Mouse (Mus musculus) E14TG2a.4 (cell line): ENCODE measurements around the gene Klrg1.

ENCODE experiments used
- H3K27me3 ChIP-seq: 2 replicates; pipeline ENCODE4 v1.6.1; 2014; ENCODE audit warnings: low read length, control low read depth; ENCODE audit not compliant: insufficient read depth
- H3K36me3 ChIP-seq: 2 replicates; pipeline ENCODE4 v1.6.1; 2014; ENCODE audit warnings: low read length, control low read depth; ENCODE audit not compliant: insufficient read depth
- H3K4me1 ChIP-seq: replicated peaks from 2 replicates; pipeline ENCODE4 v1.6.1; 2014; ENCODE audit warnings: low read depth, low read length, control low read depth
- H3K4me3 ChIP-seq: replicated peaks from 2 replicates; pipeline ENCODE4 v1.5.1; 2014; ENCODE audit warnings: mild to moderate bottlenecking, low read length
- H3K9me3 ChIP-seq: 2 replicates; pipeline ENCODE4 v1.6.1; 2014; ENCODE audit warnings: low read length, control low read depth
- CTCF ChIP-seq: conservative IDR thresholded peaks from 2 replicates; pipeline ENCODE4 v1.5.1; 2014; ENCODE audit warnings: low read length
- NANOG ChIP-seq: IDR thresholded peaks from 2 replicates; pipeline ENCODE4 v1.6.1; 2014; ENCODE audit warnings: borderline replicate concordance, low read length, mixed read lengths
- POU5F1 ChIP-seq: IDR thresholded peaks from 2 replicates; pipeline ENCODE4 v1.6.1; 2014; ENCODE audit warnings: low read length, borderline replicate concordance

The Klrg1 gene

DNA sequence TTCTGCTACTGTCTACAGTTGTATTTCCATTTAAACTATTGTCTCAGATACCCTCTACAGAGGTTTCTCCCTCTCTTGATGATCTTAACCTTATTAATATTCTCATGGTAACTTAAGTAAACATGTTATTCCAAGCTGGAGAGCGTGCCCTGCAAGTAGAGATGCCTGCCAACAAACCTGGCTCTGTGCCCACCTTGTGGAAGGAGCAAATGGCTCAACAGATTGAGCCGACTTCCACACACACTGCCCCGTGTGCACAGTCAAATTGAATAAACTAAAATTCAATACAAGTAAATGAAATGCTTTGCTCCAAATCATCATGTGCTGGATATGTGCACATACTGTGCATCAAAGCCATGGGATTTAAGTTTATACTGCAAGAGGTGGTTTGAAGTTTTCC is 14.1 kb downstream of the Klrg1 start:
- Histone ChIP-seq H3K4me3 (no peak overlapping the region), H3K4me1 (no peaks in the 10 kb centered on the region), H3K36me3 (no peaks in the 10 kb centered on the region), H3K27me3 (no peaks in the 10 kb centered on the region), H3K9me3 (peaks cover 11% of the 10 kb centered on the region)
- TF ChIP-seq CTCF (no peak), POU5F1 (no peak), NANOG (no peak)

DNA sequence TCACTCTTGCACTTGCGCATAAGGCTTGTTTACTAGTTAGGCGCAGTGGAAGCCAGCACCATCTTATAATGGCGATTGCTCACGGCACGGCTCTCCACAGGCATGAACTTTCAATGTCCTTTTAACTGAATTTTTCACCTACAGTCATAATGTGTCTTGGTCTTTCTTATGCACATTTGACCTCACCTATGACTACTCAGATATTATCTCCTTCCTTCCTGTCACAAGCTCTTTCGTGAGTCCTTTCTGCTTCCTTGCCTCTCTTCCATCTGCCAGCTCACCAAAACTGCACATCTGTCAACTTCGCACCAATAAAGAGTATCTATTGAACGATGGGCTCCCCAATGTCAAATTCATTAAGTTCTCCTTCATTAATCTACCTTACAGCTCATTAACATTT is 20.1 kb downstream of the Klrg1 start:
- Histone ChIP-seq H3K27me3 (peaks cover 7% of the 10 kb centered on the region; the same call in 1 of the 2 replicates), H3K4me3 (no peak overlapping the region), H3K9me3 (peaks cover 30% of the 10 kb centered on the region), H3K4me1 (no peaks in the 10 kb centered on the region), H3K36me3 (no peaks in the 10 kb centered on the region)
- no peak for TF ChIP-seq POU5F1

DNA sequence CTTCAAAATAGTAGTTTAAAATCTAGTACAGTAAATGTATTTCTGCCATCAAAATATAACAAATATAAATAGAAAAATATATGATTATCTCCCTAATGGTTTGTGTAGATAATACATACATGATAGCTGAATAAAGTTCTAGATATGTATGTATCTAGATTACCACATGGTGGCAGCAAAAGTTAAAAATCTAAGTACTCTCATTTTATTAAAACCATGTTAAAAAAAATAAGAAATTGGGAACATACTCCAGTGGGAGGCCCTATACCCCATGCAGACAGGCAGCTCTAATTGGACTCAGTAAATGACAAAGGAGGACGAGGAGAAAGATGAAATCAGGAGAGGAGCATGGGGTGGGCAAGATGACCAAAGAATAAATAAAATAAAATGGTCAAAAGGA is 30.5 kb downstream of the Klrg1 start:
- no peak for TF ChIP-seq POU5F1
- TF ChIP-seq CTCF = no peak
- no peak for TF ChIP-seq NANOG

DNA sequence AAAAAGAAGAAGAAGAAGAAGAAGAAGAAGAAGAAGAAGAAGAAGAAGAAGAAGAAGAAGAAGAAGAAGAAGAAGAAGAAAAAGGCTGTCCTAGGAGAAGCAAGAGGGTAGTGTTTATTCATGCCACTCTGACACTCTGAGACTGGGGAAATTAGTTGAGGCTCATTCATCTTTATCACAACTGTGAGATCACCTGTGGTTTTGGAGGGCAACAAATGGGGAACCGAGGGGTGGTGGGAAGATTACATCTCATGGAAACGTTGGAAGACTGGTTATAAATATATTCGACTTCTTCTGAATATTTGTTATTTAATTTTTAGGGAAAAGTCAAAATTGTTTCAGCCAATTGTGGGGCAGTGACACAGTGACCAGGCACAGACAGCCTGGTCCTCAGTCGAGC is 32.6 kb downstream of the Klrg1 start:
- no peak overlapping the region for H3K4me3 ChIP-seq
- no peaks in the 10 kb centered on the region for H3K36me3 ChIP-seq
- no peaks in the 10 kb centered on the region for H3K27me3 ChIP-seq
- no peaks in the 10 kb centered on the region for H3K9me3 ChIP-seq
- TF ChIP-seq CTCF (no peak), NANOG (no peak), POU5F1 (no peak)
- H3K4me1 ChIP-seq = no peaks in the 10 kb centered on the region

More for the DNA sequence above, 30.5 kb downstream of the Klrg1 start:
- H3K27me3 ChIP-seq = no peaks in the 10 kb centered on the region
- no peaks in the 10 kb centered on the region for H3K36me3 ChIP-seq
- no peaks in the 10 kb centered on the region for H3K4me1 ChIP-seq
- no peak overlapping the region for H3K4me3 ChIP-seq
- H3K9me3 ChIP-seq = no peaks in the 10 kb centered on the region
